Mouse (Mus musculus): Measurements from ENCODE around the gene Zfp984. TPM values are rescaled to one million over a fixed set of nuclear protein-coding genes. Genes with fewer than 3 reads are reported as not detected.
"Not testable (repeated sequence)": the region's sequence is repeated elsewhere in the genome, so short reads cannot be mapped to it uniquely, and the experiment has no call there.

Gene Zfp984
- polyA plus RNA-seq, 1 experiment from 2014 or later, result 2.7 TPM

GRCm38 (mm10) chr4:147808483-147808882 is 1.1 kb downstream of the Zfp984 start:
- not testable (repeated sequence) for H3K4me3 ChIP-seq; H3K4me1 ChIP-seq; H3K27me3 ChIP-seq (replicated peaks); H3K9ac ChIP-seq; H3K9me3 ChIP-seq; ATAC-seq (replicated peaks); H3K36me3 ChIP-seq (replicated peaks); H3K27ac ChIP-seq; H3K4me2 ChIP-seq
- 79% methylated on average over 4 of the region's 4 CpGs for WGBS

DNA sequence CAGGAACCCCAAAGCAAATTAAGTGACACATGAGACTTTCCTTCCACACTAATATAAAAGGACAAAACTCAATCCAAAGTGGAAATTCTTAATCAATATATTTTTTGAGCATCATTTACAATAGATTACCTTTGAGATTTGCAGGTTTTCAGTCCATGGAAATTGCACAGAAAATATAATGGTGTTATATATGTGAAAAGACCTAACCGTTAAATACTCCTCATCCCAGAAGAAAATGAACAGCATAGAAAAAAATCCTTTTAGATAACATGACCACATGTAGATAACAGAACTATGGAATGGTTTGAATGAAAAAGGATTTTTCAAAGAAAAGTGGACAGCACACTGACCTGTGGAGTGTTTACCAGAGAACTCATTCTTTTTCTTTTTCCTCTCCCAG is 14.3 kb downstream of the Zfp984 start:
- not testable (repeated sequence) for H3K36me3 ChIP-seq (replicated peaks); H3K27ac ChIP-seq; H3K4me1 ChIP-seq; H3K9ac ChIP-seq; H3K4me2 ChIP-seq; H3K27me3 ChIP-seq (replicated peaks); H3K4me3 ChIP-seq; ATAC-seq (replicated peaks)
- WGBS, result 92% methylated on average over 1 of the region's 1 CpGs
- peaks cover 21% of the 10 kb centered on the region for H3K9me3 ChIP-seq

- not testable (repeated sequence) for ATAC-seq (replicated peaks); H3K4me2 ChIP-seq; H3K4me1 ChIP-seq; H3K27ac ChIP-seq; H3K36me3 ChIP-seq (replicated peaks); H3K27me3 ChIP-seq (replicated peaks); H3K9ac ChIP-seq; H3K4me3 ChIP-seq
- peaks cover 21% of the 10 kb centered on the region for H3K9me3 ChIP-seq
- 87% methylated on average over 3 of the region's 3 CpGs for WGBS
Measured at GRCm38 (mm10) chr4:147794026-147794665, 15.4 kb downstream of the Zfp984 start.

GRCm38 (mm10) chr4:147793390-147793916 is 16.1 kb downstream of the Zfp984 start:
- not testable (repeated sequence) for H3K4me3 ChIP-seq; H3K36me3 ChIP-seq (replicated peaks); H3K27me3 ChIP-seq (replicated peaks); H3K4me1 ChIP-seq; ATAC-seq (replicated peaks); H3K27ac ChIP-seq; H3K9ac ChIP-seq; H3K4me2 ChIP-seq
- peaks cover 26% of the 10 kb centered on the region for H3K9me3 ChIP-seq
- 56% methylated on average over 2 of the region's 2 CpGs for WGBS

DNA sequence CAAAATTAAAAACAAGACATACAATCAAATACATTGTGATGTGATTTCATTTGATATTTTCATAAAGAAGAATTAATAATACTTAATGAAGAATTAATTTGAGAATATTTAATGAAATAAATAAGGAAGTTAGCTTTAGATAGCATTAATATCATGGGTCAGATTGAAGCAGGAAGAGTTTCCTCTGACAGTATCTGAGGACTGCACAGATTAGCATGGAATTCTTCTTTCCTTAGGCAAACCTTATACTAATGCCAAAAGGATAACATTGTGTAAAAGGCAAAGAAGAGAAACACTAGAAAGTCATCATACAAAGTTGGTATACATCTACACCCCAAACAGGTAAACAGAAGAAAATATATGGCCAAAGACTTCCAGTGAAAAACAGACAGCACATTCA is 17.9 kb downstream of the Zfp984 start:
- ATAC-seq (replicated peaks); H3K36me3 ChIP-seq (replicated peaks); H3K4me2 ChIP-seq; H3K27me3 ChIP-seq (replicated peaks); H3K27ac ChIP-seq; H3K9ac ChIP-seq; H3K4me3 ChIP-seq; H3K4me1 ChIP-seq: not testable (repeated sequence)
- H3K9me3 ChIP-seq, result peaks cover 32% of the 10 kb centered on the region

DNA sequence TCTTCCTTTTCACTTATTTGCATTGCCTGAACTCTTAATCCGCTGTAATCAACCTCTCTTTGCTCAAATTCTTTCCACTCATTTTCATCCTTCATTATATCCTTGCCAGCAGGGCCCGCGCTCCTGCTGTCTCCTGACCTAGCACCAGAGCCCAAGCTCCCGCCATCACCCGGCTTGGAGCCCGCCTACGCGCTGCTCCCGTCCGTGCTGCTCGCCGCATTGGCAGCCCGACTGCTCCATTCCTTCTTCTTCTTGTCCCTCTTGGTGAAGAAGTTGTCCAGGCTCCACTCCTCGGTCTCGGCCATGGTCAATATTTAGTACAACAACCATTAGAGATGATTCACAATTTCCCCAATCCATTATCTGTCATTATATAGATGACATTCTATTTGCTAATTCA is 63.3 kb downstream of the Zfp984 start:
- H3K9ac ChIP-seq; H3K27ac ChIP-seq; H3K4me1 ChIP-seq; H3K27me3 ChIP-seq (replicated peaks); H3K9me3 ChIP-seq; H3K36me3 ChIP-seq (replicated peaks); H3K4me2 ChIP-seq; ATAC-seq (replicated peaks); H3K4me3 ChIP-seq: not testable (repeated sequence)
- 93% methylated on average over 14 of the region's 15 CpGs for WGBS

GRCm38 (mm10) chr4:147738636-147739369 is 70.8 kb downstream of the Zfp984 start:
- 34% methylated on average over 63 of the region's 63 CpGs for WGBS
- not testable (repeated sequence) for H3K27me3 ChIP-seq (replicated peaks); H3K9ac ChIP-seq; ATAC-seq (replicated peaks); H3K4me1 ChIP-seq; H3K9me3 ChIP-seq; H3K27ac ChIP-seq; H3K36me3 ChIP-seq (replicated peaks)
- Histone ChIP-seq H3K4me3 (peak overlapping the region; percentile 36), H3K4me2 (peak overlapping the region; percentile 49)

Other genes starting within 250 kb of the Zfp984 start
- gene Zfp979, start 167.3 kb downstream of the Zfp984 start, polyA plus RNA-seq (2015; fragmentation: Nextera tagmentation; extraction: Ambion mirVana), result 1.8 and 2.1 TPM in 2 replicates
- not detected in 2 replicates for gene Zfp534, start 107.2 kb downstream of the Zfp984 start, polyA plus RNA-seq (2015; fragmentation: Nextera tagmentation; extraction: Ambion mirVana)
- 7.5 and 7.6 TPM in 2 replicates for gene Zfp933, start 38.6 kb upstream of the Zfp984 start, polyA plus RNA-seq (2015; fragmentation: Nextera tagmentation; extraction: Ambion mirVana)
- 43.3 and 48.3 TPM in 2 replicates for gene Miip, start 59.0 kb upstream of the Zfp984 start, polyA plus RNA-seq (2015; fragmentation: Nextera tagmentation; extraction: Ambion mirVana)
- gene Fv1, start 59.2 kb upstream of the Zfp984 start, polyA plus RNA-seq (2015; fragmentation: Nextera tagmentation; extraction: Ambion mirVana), result 9.5 and 9.7 TPM in 2 replicates
- 101 and 104 TPM in 2 replicates for gene Mfn2, start 94.9 kb upstream of the Zfp984 start, polyA plus RNA-seq (2015; fragmentation: Nextera tagmentation; extraction: Ambion mirVana)
- gene Plod1, start 127.0 kb upstream of the Zfp984 start, polyA plus RNA-seq (2015; fragmentation: Nextera tagmentation; extraction: Ambion mirVana), result 20.2 and 22.7 TPM in 2 replicates
- 12.8 and 16.5 TPM in 2 replicates for gene 2510039O18Rik, start 131.1 kb upstream of the Zfp984 start, polyA plus RNA-seq (2015; fragmentation: Nextera tagmentation; extraction: Ambion mirVana)
- not detected in 2 replicates for gene Nppb, start 176.0 kb upstream of the Zfp984 start, polyA plus RNA-seq (2015; fragmentation: Nextera tagmentation; extraction: Ambion mirVana)
- 3.6 and 6.4 TPM in 2 replicates for gene Nppa, start 190.9 kb upstream of the Zfp984 start, polyA plus RNA-seq (2015; fragmentation: Nextera tagmentation; extraction: Ambion mirVana)
- 36.2 and 38.0 TPM in 2 replicates for gene Clcn6, start 229.0 kb upstream of the Zfp984 start, polyA plus RNA-seq (2015; fragmentation: Nextera tagmentation; extraction: Ambion mirVana)
- gene Mthfr, start 229.3 kb upstream of the Zfp984 start, polyA plus RNA-seq (2015; fragmentation: Nextera tagmentation; extraction: Ambion mirVana), result 23.2 and 24.8 TPM in 2 replicates